Mouse (Mus musculus): ENCODE measurements around the gene Tmem243.

DNA sequence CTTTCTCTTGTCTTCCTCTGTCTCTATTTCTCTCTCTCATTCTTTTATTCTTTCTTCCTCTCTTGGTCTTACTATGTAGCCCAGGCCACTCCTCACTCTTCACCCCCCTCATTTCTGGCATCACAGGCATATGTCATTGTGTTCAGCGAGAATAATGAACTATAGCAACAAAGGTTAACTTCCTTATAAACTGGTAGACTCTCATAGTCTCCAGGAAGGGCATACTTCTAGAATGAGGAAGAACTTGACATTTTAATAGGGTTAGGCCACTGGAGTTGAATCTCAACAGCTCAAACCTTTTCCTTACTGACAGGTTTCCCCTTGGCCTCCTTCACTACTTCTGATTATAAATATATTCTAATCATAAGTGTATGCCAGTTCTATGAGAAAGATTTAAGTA is 86.0 kb downstream of the Tmem243 start:
- TF ChIP-seq ZNF384 (IDR thresholded peaks at IDR 0.05; ENCODE audit: low read depth, low read length) = no peak
- no peak for TF ChIP-seq ZKSCAN1 (IDR thresholded peaks at IDR 0.05; ENCODE audit: low read depth, low read length)
- TF ChIP-seq USF1 (IDR thresholded peaks at IDR 0.05; ENCODE audit: low read depth, low read length) = no peak
- TF ChIP-seq POLR2A (IDR thresholded peaks at IDR 0.05; ENCODE audit: control insufficient read depth in 1 of 2, insufficient read depth in 1 of 2, low read depth in 1 of 2, low read length in 2 of 2, poor library complexity in 1 of 2) = no peak
- no peak for TF ChIP-seq POLR2AphosphoS2 (IDR thresholded peaks at IDR 0.05; ENCODE audit: low read length)
- no peak for TF ChIP-seq UBTF (IDR thresholded peaks at IDR 0.05; ENCODE audit: borderline replicate concordance, insufficient read depth, low read depth, low read length)
- no peak for TF ChIP-seq MAX (IDR thresholded peaks at IDR 0.05; ENCODE audit: low read length)
- TF ChIP-seq RAD21 (IDR thresholded peaks at IDR 0.05; ENCODE audit: low read depth, low read length) = no peak
- TF ChIP-seq EP300 (IDR thresholded peaks at IDR 0.05; ENCODE audit: low read depth in 1 of 2, low read length in 2 of 2) = no peak
- TF ChIP-seq MAZ (IDR thresholded peaks at IDR 0.05; ENCODE audit: low read depth, low read length) = no peak
- TF ChIP-seq ZC3H11A (IDR thresholded peaks at IDR 0.05; ENCODE audit: low read depth, low read length) = no peak
- TF ChIP-seq GATA1 (IDR thresholded peaks at IDR 0.05; ENCODE audit: low read depth, low read length) = no peak
- no peak for TF ChIP-seq CTCF (IDR thresholded peaks at IDR 0.05 in 2 of 3, conservative IDR thresholded peaks at IDR 0.05 in 1 of 3; ENCODE audit: control insufficient read depth in 1 of 3, insufficient read depth in 1 of 3, low read depth in 2 of 3, low read length in 3 of 3, poor library complexity in 1 of 3, severe bottlenecking in 1 of 3)
- no peak for TF ChIP-seq HCFC1 (IDR thresholded peaks at IDR 0.05; ENCODE audit: low read depth, low read length)
